Mouse (Mus musculus) spleen, adult 2 months (tissue): ENCODE measurements around the gene Fgfr2.

Experiments
- CTCF ChIP-seq: fragments of 200-500 bp; IDR thresholded peaks from 2 replicates; pipeline ENCODE4 v1.5.1; 2011; ENCODE audit warnings: mild to moderate bottlenecking, inconsistent platforms; ENCODE audit not compliant: insufficient read depth, insufficient read length, insufficient replicate concordance; ENCODE audit errors: extremely low read depth
- POLR2A ChIP-seq: fragments of 200-500 bp; IDR thresholded peaks from 2 replicates; pipeline ENCODE4 v1.6.1; 2011; ENCODE audit warnings: low read depth, low read length, inconsistent platforms

DNA sequence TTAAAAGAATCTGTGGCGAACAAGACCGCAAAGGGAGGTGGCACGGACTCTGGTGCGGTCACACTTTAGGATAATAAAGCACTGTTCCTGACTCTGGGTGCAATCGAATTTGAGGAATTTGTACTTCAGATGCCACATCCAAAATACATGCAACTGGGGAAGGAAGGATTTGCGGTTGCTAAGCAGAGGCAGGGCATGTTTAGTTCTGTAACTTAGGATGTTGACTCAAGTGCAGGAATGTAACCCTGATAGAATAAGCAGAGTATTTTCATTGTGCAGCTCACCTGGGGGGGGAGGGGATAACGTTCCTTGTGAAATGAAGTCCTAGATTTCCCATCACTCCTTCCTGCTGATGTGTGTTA, 309.1 kb downstream of the Fgfr2 start:
- TF ChIP-seq POLR2A (no peak), CTCF (no peak)
